Mouse (Mus musculus): ENCODE results near the gene Acot3.
"Not testable (repeated sequence)": the region's sequence is repeated elsewhere in the genome, so short reads cannot be mapped to it uniquely, and the experiment has no call there.

DNA sequence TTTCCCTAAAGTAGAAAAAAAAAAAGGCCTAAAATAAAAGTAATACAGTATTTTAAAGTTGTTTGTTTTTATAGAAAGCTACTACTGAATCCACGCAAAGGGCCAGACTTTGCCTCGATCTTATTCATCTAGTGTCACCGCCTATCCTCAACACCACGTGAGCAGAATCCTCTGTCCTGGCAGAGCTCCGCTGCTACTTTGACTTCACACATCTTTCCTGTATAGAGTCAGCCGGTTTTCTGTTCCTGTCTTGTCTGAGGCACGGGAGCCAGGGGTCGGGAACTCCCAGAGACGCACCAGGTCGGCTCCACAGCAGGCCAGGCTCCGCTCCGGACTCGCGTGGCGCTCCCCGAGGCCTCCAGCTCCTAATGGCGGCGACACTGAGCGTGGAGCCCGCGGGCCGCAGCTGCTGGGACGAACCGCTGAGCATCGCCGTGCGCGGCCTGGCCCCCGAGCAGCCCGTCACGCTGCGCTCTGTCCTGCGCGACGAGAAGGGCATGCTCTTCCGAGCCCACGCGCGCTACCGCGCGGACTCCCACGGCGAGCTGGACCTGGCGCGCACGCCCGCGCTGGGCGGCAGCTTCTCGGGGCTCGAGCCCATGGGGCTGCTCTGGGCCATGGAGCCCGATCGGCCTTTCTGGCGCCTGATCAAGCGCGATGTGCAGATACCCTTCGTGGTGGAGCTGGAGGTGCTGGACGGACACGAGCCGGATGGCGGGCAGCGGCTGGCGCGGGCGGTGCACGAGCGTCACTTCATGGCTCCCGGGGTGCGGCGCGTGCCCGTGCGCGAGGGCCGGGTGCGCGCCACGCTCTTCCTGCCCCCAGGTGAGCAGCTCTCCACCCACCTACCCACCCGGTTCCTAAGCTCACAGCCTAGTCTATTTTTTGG lies 48.9 kb downstream of the Acot3 start, which contains the start of gene Acot6:
- TF ChIP-seq POLR2A (IDR thresholded peaks at IDR 0.05; ENCODE audit: borderline replicate concordance, control insufficient read depth, low read depth, low read length): 0 out of 2 replicates have a peak, but pooled peaks have one; percentile 15
- TF ChIP-seq CTCF (IDR thresholded peaks at IDR 0.05; ENCODE audit: control insufficient read depth, insufficient read depth, low read length): not testable (repeated sequence)

All from bone marrow, adult 2 months (tissue).